Mouse (Mus musculus) WW6 (cell line): Measurements from ENCODE around the gene Cyb561d1.

ENCODE experiments used
- DNase-seq: peaks from one replicate; pipeline ENCODE4 v3.0.0-alpha.2; 2013; ENCODE audit warnings: low read depth, low spot score

Gene Cyb561d1

GRCm38 (mm10) chr3:108203621-108204325 lies 2.8 kb upstream of the Cyb561d1 start:
- no peak for DNase-seq

DNA sequence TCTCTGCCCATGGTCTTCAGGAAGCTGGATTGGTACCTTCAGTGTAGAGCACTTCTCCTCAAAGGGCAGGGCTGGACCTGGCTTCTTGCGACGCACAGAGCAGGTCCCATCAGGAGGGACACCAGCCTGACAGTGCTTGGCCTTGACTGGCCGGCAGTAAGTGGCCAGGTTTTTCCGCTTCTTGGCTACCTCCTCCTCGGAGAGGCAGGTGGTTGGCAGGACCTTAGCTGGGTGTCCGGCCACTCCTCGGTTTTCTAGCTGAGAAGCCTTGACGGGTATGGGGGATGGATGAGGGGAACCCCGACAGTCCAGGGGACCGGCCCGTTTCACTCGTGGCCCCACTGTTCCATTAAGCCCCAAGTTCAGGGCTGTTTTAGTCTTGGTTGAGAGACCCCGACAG lies 2.2 kb upstream of the Cyb561d1 start:
- DNase-seq, result no peak

DNA sequence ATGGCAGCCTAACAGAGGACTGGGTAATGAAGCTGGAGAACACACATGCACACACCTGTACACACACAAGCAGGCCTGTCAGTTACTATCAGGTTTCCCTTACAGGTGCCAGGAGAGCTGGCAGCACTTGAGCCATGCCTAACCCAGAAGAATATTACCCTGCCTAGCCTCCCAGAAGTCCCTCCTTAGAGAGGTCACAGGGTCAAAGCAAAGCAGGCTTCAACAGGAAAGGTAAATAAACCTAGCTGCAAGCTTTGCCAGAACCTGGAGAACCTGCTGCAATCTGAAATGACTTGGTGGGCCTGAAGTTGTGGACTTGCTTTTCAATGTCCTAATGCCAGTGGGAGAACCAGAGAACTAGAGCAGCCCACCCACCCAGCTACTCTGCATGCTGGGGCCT lies 1.5 kb upstream of the Cyb561d1 start:
- DNase-seq, result no peak

- no peak for DNase-seq
Observed at GRCm38 (mm10) chr3:108199231-108199630, 1.8 kb downstream of the Cyb561d1 start.

DNA sequence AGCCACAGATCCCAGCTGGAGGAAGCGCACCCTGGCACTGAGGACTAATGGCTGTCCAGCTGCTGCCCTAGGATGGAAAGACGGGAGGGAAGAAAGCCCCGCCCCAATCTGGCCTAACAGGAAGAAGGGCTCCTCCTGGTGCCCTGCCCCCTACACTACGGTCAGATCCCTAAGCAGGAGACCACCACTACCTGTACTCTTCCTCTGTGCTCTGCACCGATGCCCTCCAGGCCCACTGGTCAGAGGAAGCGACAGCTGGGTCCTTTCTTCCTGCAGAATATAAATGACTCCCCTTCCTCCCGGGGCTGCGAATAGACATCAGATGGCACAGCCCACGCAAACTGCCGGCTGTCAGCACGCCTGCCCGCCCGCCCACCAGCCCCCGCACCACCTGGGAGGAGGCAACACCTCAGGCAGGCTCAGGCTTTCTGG lies 3.9 kb downstream of the Cyb561d1 start:
- DNase-seq, result no peak

GRCm38 (mm10) chr3:108195941-108196590 lies 4.9 kb downstream of the Cyb561d1 start:
- no peak for DNase-seq

DNA sequence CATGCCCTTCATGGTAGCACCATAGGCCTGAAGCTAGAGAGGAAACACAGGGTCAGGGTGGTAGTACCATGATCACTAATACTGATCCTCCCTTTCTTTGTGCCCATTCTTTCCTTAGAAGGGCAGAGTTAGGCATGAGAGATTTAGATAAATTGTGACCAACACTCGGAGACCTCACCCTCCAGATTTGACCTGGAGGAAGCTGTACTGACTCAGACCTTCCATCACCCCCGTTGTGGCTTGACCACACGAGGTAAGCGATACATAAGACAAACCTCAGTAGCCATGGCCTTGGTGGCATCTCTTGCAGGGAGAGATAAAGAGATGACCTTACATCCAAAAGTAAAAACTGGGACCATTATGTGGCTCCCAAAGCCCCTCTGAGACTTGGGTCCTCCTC lies 5.7 kb downstream of the Cyb561d1 start:
- no peak for DNase-seq

DNA sequence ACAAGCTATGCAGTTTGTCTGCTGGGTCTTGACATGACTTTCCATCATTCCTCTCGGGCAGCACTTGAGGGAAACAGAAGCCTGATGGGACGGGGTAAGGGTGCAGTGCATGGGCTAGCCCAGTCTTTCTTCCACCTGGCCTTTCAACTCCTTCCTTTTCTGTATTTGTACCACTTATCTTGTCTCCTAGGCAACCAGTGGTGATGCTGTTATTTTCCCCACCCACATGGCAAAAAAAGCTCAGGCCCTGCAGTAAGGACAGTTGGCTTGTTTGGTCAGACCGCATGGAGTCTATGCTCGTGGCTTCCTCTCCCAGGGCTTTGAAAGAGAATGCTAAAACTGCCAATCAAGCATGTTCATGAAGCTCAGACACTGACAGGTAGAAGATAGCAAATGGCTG lies 7.3 kb downstream of the Cyb561d1 start:
- DNase-seq, result no peak

GRCm38 (mm10) chr3:108189897-108190296 lies 11.1 kb downstream of the Cyb561d1 start:
- DNase-seq, result no peak

DNA sequence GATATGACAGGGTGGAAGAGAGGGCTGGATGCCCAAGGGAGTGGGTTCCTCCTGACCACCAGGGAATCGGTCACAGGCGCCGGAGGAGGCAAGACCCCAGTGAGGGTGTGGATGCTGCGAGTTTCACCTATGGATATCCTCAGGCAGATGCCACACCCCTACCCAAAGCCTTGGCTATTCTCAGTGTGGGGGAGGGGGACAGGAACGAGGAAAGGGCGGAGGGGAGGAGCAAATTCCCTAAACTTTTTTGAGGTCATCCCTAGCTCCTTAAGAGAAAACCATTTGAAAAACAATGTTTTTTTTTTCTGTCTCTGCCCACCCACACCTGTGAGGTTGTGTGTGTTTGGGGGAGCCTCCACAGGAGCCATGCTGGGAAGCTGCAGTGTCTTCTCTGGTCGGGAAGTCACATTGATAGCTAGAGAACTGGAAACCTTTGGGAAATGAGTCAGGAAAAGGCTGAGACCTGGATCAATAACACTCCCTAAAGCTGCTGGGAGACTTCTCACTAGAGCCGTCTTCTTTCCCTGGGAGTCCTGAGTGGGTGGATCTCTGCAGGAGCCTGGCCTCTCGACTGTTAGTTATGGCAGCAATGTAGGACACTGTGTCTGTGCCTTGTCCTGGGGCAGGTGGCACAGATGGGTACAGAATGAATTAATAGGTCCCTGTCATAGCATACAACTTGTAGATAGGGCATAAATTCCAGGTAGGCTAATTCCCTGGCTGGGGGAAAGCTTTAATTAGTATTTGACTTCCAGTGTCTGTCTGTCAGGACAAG lies 12.1 kb downstream of the Cyb561d1 start:
- DNase-seq, result no peak

DNA sequence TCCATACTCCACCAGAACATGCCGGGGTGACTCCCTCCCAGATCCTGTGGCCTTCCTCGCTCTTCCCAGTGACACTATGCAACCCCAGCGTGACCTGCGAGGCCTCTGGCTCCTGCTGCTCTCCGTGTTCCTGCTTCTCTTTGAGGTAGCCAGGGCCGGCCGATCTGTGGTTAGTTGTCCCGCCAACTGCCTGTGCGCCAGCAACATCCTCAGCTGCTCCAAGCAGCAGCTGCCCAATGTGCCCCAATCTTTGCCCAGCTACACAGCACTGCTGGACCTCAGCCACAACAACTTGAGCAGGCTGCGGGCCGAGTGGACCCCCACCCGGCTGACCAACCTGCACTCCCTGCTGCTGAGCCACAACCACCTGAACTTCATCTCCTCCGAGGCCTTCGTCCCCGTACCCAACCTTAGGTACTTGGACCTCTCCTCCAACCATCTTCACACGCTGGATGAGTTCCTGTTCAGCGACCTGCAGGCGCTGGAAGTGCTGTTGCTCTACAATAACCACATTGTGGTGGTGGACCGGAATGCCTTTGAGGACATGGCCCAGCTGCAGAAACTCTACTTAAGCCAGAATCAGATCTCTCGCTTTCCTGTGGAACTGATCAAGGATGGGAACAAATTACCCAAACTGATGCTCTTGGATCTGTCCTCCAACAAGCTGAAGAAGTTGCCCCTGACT lies 13.8 kb downstream of the Cyb561d1 start:
- no peak for DNase-seq

DNA sequence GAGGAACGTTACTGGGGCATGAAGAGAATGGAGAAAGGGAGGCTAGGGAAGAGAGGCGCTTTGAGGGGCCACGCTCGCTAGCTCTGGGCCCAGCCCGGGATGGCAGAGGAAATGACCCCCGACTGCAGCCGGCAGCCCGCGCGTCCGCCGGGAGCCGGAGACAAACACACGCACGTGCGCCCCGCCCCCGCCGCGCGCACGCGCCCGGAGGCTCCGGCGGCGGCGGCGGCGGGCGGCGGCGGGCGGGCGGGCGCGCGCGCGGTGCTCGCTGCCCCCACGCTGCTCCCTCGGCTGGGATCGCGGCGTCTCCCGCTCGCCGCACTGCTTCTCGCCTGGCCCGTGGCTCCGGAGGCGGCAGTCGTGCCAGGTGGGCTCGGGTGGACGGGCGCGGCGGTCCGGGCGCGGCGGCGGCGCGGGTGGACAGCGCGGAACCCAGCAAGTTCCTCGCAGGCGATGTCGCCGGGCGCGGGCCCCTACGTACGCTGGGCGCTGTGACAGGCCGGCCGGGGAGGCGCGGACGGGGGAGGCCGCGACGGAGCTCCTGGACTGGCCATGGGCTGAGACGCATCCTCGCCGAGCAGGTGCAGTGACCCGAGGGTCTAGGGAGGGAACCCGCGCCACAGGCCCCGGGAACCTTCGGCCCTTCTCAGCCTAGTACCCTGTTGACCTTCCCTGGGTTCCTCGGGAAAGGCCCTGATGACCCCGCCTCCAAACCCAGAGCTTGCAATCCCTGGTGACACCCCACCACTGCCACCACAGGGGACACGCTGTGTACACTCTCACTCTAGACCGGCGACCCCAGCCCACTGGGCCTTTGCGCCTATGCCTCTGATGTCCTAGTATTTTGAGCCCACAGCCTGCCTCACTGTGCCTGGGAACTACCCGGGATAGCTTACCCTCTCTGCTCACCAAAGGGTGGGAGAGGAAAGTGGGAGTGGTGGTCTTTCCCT lies 14.6 kb downstream of the Cyb561d1 start, which contains the start of gene Amigo1:
TSS of gene Amigo1 (plus strand) at position 238 of the 950 bp plus-strand sequence.
- no peak for DNase-seq

DNA sequence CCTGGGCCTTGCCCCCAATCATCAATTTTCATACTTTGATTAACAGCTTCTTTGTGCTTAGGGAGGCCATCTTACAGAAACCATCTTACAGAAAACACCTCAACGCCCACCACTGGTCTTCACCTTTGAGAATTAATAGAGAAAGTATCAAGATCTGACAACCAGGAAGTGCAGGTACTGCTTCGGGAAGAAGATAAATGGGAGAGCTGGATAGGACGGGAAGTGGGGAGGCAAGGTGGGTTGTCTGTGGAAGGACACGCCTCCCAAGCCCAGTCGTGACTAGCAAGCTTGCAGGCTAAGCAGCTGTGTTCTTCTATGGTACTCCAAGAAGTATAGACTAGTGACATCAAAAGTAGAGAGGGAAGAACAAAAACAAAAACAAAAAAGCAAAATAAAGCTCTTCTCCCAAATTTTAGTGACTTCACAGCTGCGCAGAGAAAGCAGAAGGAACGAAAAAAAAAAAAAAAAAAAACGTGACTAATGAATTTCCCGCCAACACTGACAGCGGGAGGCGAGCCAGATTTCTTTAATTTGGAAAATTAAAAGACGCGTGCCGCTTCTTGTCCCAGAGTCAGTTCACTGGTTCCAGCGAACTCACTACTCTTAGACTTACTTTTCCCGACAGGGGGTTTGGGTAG lies 15.4 kb downstream of the Cyb561d1 start:
- no peak for DNase-seq

GRCm38 (mm10) chr3:108184742-108185141 lies 16.3 kb downstream of the Cyb561d1 start:
- DNase-seq, result no peak

- no peak for DNase-seq
Observed at GRCm38 (mm10) chr3:108180514-108180913, 20.5 kb downstream of the Cyb561d1 start.

- no peak for DNase-seq
Observed at GRCm38 (mm10) chr3:108178756-108179715, 22.0 kb downstream of the Cyb561d1 start.

DNA sequence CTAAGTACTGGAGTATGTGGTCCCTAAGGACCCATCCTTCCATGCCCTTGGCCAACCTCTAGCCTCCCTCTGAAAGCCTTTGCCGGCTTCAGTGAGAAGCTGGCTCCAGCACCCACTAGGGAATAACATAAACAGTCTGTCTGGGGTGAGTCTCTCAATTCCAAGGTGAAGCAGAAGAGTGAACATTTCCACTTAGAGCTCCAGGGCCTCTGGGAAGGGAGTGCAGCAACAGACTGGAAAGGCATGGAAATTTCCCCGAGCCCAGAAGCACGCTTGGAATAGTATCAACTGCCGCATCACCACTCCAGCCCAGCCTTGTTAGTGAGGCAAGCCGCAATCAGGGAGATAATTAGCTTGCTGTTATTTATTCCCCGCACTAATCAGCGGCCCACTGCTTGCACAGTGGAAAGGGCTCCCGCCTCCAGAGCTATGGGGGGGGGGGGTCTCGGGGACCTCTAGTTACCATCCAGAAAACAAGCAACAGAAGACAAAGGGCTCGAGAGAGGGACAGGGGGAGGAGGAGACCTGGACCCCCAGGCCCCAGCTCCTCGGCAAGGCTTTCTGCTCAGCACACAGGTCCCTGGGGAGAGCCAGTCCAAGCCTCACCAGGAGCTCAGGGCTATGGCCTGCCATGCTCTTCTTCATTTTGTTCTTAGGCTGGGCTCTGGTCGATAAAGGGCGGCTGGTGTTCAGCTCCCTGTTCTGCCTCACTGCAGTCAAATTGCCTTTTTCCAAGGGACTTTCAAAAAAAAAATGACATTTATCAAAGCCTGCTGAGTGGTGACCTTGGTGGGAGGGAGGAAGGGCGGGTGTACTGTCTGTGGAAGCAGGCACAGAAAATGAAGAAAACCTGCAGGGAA lies 26.1 kb downstream of the Cyb561d1 start:
- DNase-seq, result no peak

DNA sequence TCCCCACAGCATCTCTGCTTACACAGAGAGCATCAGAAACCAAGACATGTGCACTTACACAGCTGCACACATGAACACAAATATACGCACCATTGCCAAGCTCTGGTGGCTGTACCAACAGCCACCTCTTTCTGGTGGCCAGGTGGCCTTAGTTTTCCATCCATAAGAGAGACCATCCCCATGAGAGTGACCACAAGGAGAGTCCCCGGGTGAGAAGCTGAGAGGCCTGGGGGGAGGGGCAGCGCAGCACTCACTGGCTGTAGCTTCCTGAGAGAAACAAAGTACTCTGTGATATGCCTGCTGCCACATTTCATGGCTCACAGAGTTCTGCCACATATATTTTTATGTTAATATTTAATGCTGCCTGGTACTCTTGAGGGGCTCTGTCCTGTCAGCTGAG lies 31.8 kb downstream of the Cyb561d1 start:
- DNase-seq, result no peak
